8 mouse cellular contexts compared by ENCODE assay signal in genomic region chr8:127438625-127439391, GRCm38 (mm10).
DNase-seq lines count a peak whose midpoint lies in the region; ATAC-seq and TF ChIP-seq lines count a peak whose summit lies in the region.

No protein-coding gene starts in this region.

- WGBS in embryonic facial prominence, embryonic 12.5 days: 75% methylated on average over 8 of the region's 8 CpGs
- WGBS in heart, embryonic 13.5 days: 59% methylated on average over 8 of the region's 8 CpGs
- 78% methylated on average over 8 of the region's 8 CpGs for WGBS in kidney, embryonic 14.5 days
- 29% methylated on average over 8 of the region's 8 CpGs for whole genome bisulfite sequencing in liver, adult 2 months

- no peak overlapping the region for H3K4me3 ChIP-seq in embryonic facial prominence, embryonic 12.5 days
- no peak overlapping the region for H3K4me3 ChIP-seq in heart, embryonic 13.5 days
- no peak overlapping the region for H3K4me3 ChIP-seq in kidney, embryonic 14.5 days (ENCODE audit: low read length)
- peak overlapping the region; percentile 50 for H3K4me3 ChIP-seq in liver, adult 2 months (ENCODE audit: insufficient read depth, low read depth, low read length)
- H3K4me3 ChIP-seq in myocyte: no peak overlapping the region

- H3K4me1 ChIP-seq in embryonic facial prominence, embryonic 12.5 days: peaks cover 15% of the 10 kb centered on the region
- peaks cover 44% of the 10 kb centered on the region for H3K4me1 ChIP-seq in heart, embryonic 13.5 days
- H3K4me1 ChIP-seq in kidney, embryonic 14.5 days (ENCODE audit: control insufficient read depth, insufficient read depth, low read length): peaks cover 4% of the 10 kb centered on the region; the same call in 1 of the 2 replicates
- H3K4me1 ChIP-seq in liver, adult 2 months (ENCODE audit: control insufficient read depth, insufficient read depth, low read length): peaks cover 22% of the 10 kb centered on the region

- H3ac ChIP-seq in myocyte (ENCODE audit: control insufficient read depth, insufficient read length): no peak overlapping the region

- TF ChIP-seq POLR2A in liver, adult 2 months (IDR thresholded peaks at IDR 0.05; ENCODE audit: extremely low read depth, insufficient read depth, low read length): no peak
- no peak for TF ChIP-seq POLR2A in myocyte (IDR thresholded peaks at IDR 0.05; ENCODE audit: insufficient read length, low read depth)

- no peak overlapping the region for H3K4me2 ChIP-seq in embryonic facial prominence, embryonic 12.5 days (replicated peaks)
- peak overlapping the region; percentile 52 for H3K4me2 ChIP-seq in heart, embryonic 13.5 days
- no peak overlapping the region for H3K4me2 ChIP-seq in kidney, embryonic 14.5 days (replicated peaks; ENCODE audit: low read depth, low read length)
- peak overlapping the region; percentile 18 for H3K4me2 ChIP-seq in myocyte (ENCODE audit: low read depth)

- H3K27me3 ChIP-seq in embryonic facial prominence, embryonic 12.5 days: no peaks in the 10 kb centered on the region
- no peaks in the 10 kb centered on the region for H3K27me3 ChIP-seq in heart, embryonic 13.5 days (replicated peaks)
- H3K27me3 ChIP-seq in kidney, embryonic 14.5 days (ENCODE audit: control insufficient read depth, insufficient read depth, low read length): no peaks in the 10 kb centered on the region
- H3K27me3 ChIP-seq in liver, adult 2 months (ENCODE audit: control insufficient read depth, insufficient read depth, low read length): no peaks in the 10 kb centered on the region
- H3K27me3 ChIP-seq in myocyte (ENCODE audit: control insufficient read depth, insufficient read depth, insufficient read length): no peaks in the 10 kb centered on the region

- peak; percentile 80 for TF ChIP-seq CTCF in liver, adult 2 months (IDR thresholded peaks at IDR 0.05; ENCODE audit: low read depth, low read length)

- H3K36me3 ChIP-seq in embryonic facial prominence, embryonic 12.5 days: peaks cover 20% of the 10 kb centered on the region; the same call in 1 of the 2 replicates
- H3K36me3 ChIP-seq in heart, embryonic 13.5 days: peaks cover 14% of the 10 kb centered on the region
- H3K36me3 ChIP-seq in kidney, embryonic 14.5 days (ENCODE audit: control insufficient read depth, insufficient read depth, low read length): no peaks in the 10 kb centered on the region; the same call in 1 of the 2 replicates
- peaks cover 28% of the 10 kb centered on the region for H3K36me3 ChIP-seq in liver, adult 2 months (ENCODE audit: control insufficient read depth, insufficient read depth, low read length)
- peaks cover 6% of the 10 kb centered on the region for H3K36me3 ChIP-seq in myocyte (ENCODE audit: control insufficient read depth, insufficient read depth)

- no peak overlapping the region for H3K27ac ChIP-seq in embryonic facial prominence, embryonic 12.5 days
- peak overlapping the region; percentile 78 for H3K27ac ChIP-seq in heart, embryonic 13.5 days (replicated peaks)
- no peak overlapping the region for H3K27ac ChIP-seq in kidney, embryonic 14.5 days (ENCODE audit: low read depth, low read length)
- peak overlapping the region; percentile 84 for H3K27ac ChIP-seq in liver, adult 2 months (replicated peaks; ENCODE audit: insufficient read depth, low read depth, low read length)

- H3K9ac ChIP-seq in embryonic facial prominence, embryonic 12.5 days: no peak overlapping the region
- no peak overlapping the region for H3K9ac ChIP-seq in heart, embryonic 13.5 days
- no peak overlapping the region for H3K9ac ChIP-seq in kidney, embryonic 14.5 days (ENCODE audit: low read depth, low read length)
- peak overlapping the region; percentile 73 for H3K9ac ChIP-seq in liver, adult 2 months (ENCODE audit: low read depth, low read length)

- peak; percentile 37; the same call in 1 of the 2 replicates for ATAC-seq in embryonic facial prominence, embryonic 12.5 days (ENCODE audit: insufficient number of reproducible peaks, insufficient read depth, low FRiP score, low TSS enrichment)
- no peak for ATAC-seq in heart, embryonic 13.5 days (ENCODE audit: extremely low read depth, insufficient number of reproducible peaks, low FRiP score, low TSS enrichment)
- ATAC-seq in kidney, embryonic 14.5 days (ENCODE audit: low FRiP score, low TSS enrichment): 0 out of 2 replicates have a peak, but pooled peaks have one; percentile 28

- H3K9me3 ChIP-seq in embryonic facial prominence, embryonic 12.5 days: no peaks in the 10 kb centered on the region
- no peaks in the 10 kb centered on the region for H3K9me3 ChIP-seq in heart, embryonic 13.5 days
- H3K9me3 ChIP-seq in kidney, embryonic 14.5 days (ENCODE audit: control insufficient read depth, low read length): no peaks in the 10 kb centered on the region

- peak; percentile 11 for DNase-seq in adrenal gland, adult 2 months
- no peak for DNase-seq in adrenal gland, adult 8-10 months
- DNase-seq in liver, adult 2 months (ENCODE audit: extremely low read depth, low read depth, low spot score): peak; percentile 67
- DNase-seq in thymus, adult 18-20 months: peak; percentile 19 to 40

- H3K79me2 ChIP-seq in liver, adult 2 months (ENCODE audit: control insufficient read depth, insufficient read depth, low read length): peaks cover 16% of the 10 kb centered on the region; the same call in 1 of the 2 replicates
- no peaks in the 10 kb centered on the region for H3K79me2 ChIP-seq in myocyte (ENCODE audit: control insufficient read depth, insufficient read depth)

TF ChIP-seq in myocyte, 11 proteins besides CTCF, POLR2A, EP300 and RAD21:
- TF ChIP-seq TCF3 (IDR thresholded peaks at IDR 0.05; ENCODE audit: insufficient read length, low read depth) (no peak), MYOD1 (IDR thresholded peaks at IDR 0.05; ENCODE audit: control insufficient read depth in 1 of 3, insufficient read length in 2 of 3, low read depth in 2 of 3) (peak in 2 of 3 experiments; percentile 66 to 79), REST (IDR thresholded peaks at IDR 0.05; ENCODE audit: insufficient read depth, insufficient read length) (no peak), E2F4 (IDR thresholded peaks at IDR 0.05; ENCODE audit: insufficient read depth) (no peak), MYOG (IDR thresholded peaks at IDR 0.05; ENCODE audit: control insufficient read depth in 1 of 3, insufficient read depth in 1 of 3, insufficient read length in 2 of 3, low read depth in 2 of 3) (peak in 1 of 3 experiments; percentile 43)
TF ChIP-seq in myocyte: peak in this region for 2.

Comparison
In these comparisons a context has a peak if more than half of its experiments do, and no peak if none do; other contexts are left out.
1. H3K27ac ChIP-seq: peak in heart, embryonic 13.5 days (single experiment) and liver, adult 2 months (single experiment); none in embryonic facial prominence, embryonic 12.5 days (single experiment) and kidney, embryonic 14.5 days (single experiment).
2. H3K4me2 ChIP-seq: peak in heart, embryonic 13.5 days (single experiment) and myocyte (single experiment); none in embryonic facial prominence, embryonic 12.5 days (single experiment) and kidney, embryonic 14.5 days (single experiment).